Mouse (Mus musculus): ENCODE results near the gene Stfa2. TPM values are rescaled to one million over a fixed set of nuclear protein-coding genes. Genes with fewer than 3 reads are reported as not detected.

Stfa2 gene
- 1 to 10 TPM in 1 of 2 experiments, not detected in 1; 1.5 TPM for total RNA-seq (2023)

GRCm38 (mm10) chr16:36408357-36408756, at the start of gene Stfa2:
Stfa2 (minus strand) TSS chr16:36408457.

GRCm38 (mm10) chr16:36455342-36455802, 47.1 kb upstream of the Stfa2 start, which contains the start of gene Stfa3:
Stfa3 (minus strand) TSS chr16:36455392.

GRCm38 (mm10) chr16:36367648-36368047, 40.6 kb downstream of the Stfa2 start, which contains the start of gene BC100530:
BC100530 (minus strand) TSS chr16:36367748.

Other genes with a start within 250 kb of the Stfa2 start
- 10 to 100 TPM; 25.4 to 28.3 TPM for gene Gm5483, start 224.2 kb downstream of the Stfa2 start, total RNA-seq (2023)
- not detected for gene Gm5416, start 198.1 kb downstream of the Stfa2 start, total RNA-seq (2023)
- not detected for gene 2010005H15Rik, start 187.0 kb downstream of the Stfa2 start, total RNA-seq (2023)
- gene Stfa1, start 131.5 kb downstream of the Stfa2 start, total RNA-seq (2023) = 1 to 10 TPM; 3.9 to 5.7 TPM
- gene BC117090, start 74.1 kb downstream of the Stfa2 start, total RNA-seq (2023) = not detected
- gene BC100530, start 40.7 kb downstream of the Stfa2 start, total RNA-seq (2023) = 1 to 10 TPM; 2.5 to 3.7 TPM
- 1 to 10 TPM; 1.4 to 2.2 TPM for gene Stfa3, start 46.9 kb upstream of the Stfa2 start, total RNA-seq (2023)
- gene Casr, start 153.7 kb upstream of the Stfa2 start, total RNA-seq (2023) = not detected